Mouse (Mus musculus): ENCODE measurements around the gene Tenm2. TPM values are rescaled to one million over a fixed set of nuclear protein-coding genes. Genes with fewer than 3 reads are reported as not detected.

The Tenm2 gene
- total RNA-seq, 1 experiment from 2014 or later = 0.12 TPM

GRCm38 (mm10) chr11:36452436-36452835, 783.3 kb downstream of the Tenm2 start:
- no peak for ATAC-seq (ENCODE audit: extremely low read depth, insufficient number of reproducible peaks, low FRiP score, poor library complexity, severe bottlenecking)

GRCm38 (mm10) chr11:36446351-36446750, 789.4 kb downstream of the Tenm2 start:
- ATAC-seq (ENCODE audit: extremely low read depth, insufficient number of reproducible peaks, low FRiP score, poor library complexity, severe bottlenecking) = no peak

GRCm38 (mm10) chr11:36443821-36444220, 791.9 kb downstream of the Tenm2 start:
- no peak for ATAC-seq (ENCODE audit: extremely low read depth, insufficient number of reproducible peaks, low FRiP score, poor library complexity, severe bottlenecking)

GRCm38 (mm10) chr11:36441801-36442200, 794.0 kb downstream of the Tenm2 start:
- no peak for ATAC-seq (ENCODE audit: extremely low read depth, insufficient number of reproducible peaks, low FRiP score, poor library complexity, severe bottlenecking)

- no peak for ATAC-seq (ENCODE audit: extremely low read depth, insufficient number of reproducible peaks, low FRiP score, poor library complexity, severe bottlenecking)
Observed at GRCm38 (mm10) chr11:36436251-36436650, 799.5 kb downstream of the Tenm2 start.

- no peak for ATAC-seq (ENCODE audit: extremely low read depth, insufficient number of reproducible peaks, low FRiP score, poor library complexity, severe bottlenecking)
Observed at GRCm38 (mm10) chr11:36428947-36429346, 806.8 kb downstream of the Tenm2 start.

GRCm38 (mm10) chr11:36424959-36425358, 810.8 kb downstream of the Tenm2 start:
- ATAC-seq (ENCODE audit: extremely low read depth, insufficient number of reproducible peaks, low FRiP score, poor library complexity, severe bottlenecking) = no peak

GRCm38 (mm10) chr11:36420047-36420446, 815.7 kb downstream of the Tenm2 start:
- no peak for ATAC-seq (ENCODE audit: extremely low read depth, insufficient number of reproducible peaks, low FRiP score, poor library complexity, severe bottlenecking)

GRCm38 (mm10) chr11:36415244-36415643, 820.5 kb downstream of the Tenm2 start:
- no peak for ATAC-seq (ENCODE audit: extremely low read depth, insufficient number of reproducible peaks, low FRiP score, poor library complexity, severe bottlenecking)

- ATAC-seq (ENCODE audit: extremely low read depth, insufficient number of reproducible peaks, low FRiP score, poor library complexity, severe bottlenecking) = no peak
Observed at GRCm38 (mm10) chr11:36410881-36411280, 824.9 kb downstream of the Tenm2 start.

- ATAC-seq (ENCODE audit: extremely low read depth, insufficient number of reproducible peaks, low FRiP score, poor library complexity, severe bottlenecking) = no peak
Observed at GRCm38 (mm10) chr11:36395803-36396710, 839.7 kb downstream of the Tenm2 start.

- ATAC-seq (ENCODE audit: extremely low read depth, insufficient number of reproducible peaks, low FRiP score, poor library complexity, severe bottlenecking) = no peak
Observed at GRCm38 (mm10) chr11:36384696-36385095, 851.1 kb downstream of the Tenm2 start.

- ATAC-seq (ENCODE audit: extremely low read depth, insufficient number of reproducible peaks, low FRiP score, poor library complexity, severe bottlenecking) = no peak
Observed at GRCm38 (mm10) chr11:36371814-36372213, 864.0 kb downstream of the Tenm2 start.

GRCm38 (mm10) chr11:36365067-36365466, 870.7 kb downstream of the Tenm2 start:
- ATAC-seq (ENCODE audit: extremely low read depth, insufficient number of reproducible peaks, low FRiP score, poor library complexity, severe bottlenecking) = no peak

- no peak for ATAC-seq (ENCODE audit: extremely low read depth, insufficient number of reproducible peaks, low FRiP score, poor library complexity, severe bottlenecking)
Observed at GRCm38 (mm10) chr11:36364441-36364840, 871.3 kb downstream of the Tenm2 start.

- ATAC-seq (ENCODE audit: extremely low read depth, insufficient number of reproducible peaks, low FRiP score, poor library complexity, severe bottlenecking) = no peak
Observed at GRCm38 (mm10) chr11:36362514-36362913, 873.2 kb downstream of the Tenm2 start.

- no peak for ATAC-seq (ENCODE audit: extremely low read depth, insufficient number of reproducible peaks, low FRiP score, poor library complexity, severe bottlenecking)
Observed at GRCm38 (mm10) chr11:36353252-36353651, 882.5 kb downstream of the Tenm2 start.

GRCm38 (mm10) chr11:36351752-36352151, 884.0 kb downstream of the Tenm2 start:
- ATAC-seq (ENCODE audit: extremely low read depth, insufficient number of reproducible peaks, low FRiP score, poor library complexity, severe bottlenecking) = no peak

GRCm38 (mm10) chr11:36351341-36351740, 884.4 kb downstream of the Tenm2 start:
- ATAC-seq (ENCODE audit: extremely low read depth, insufficient number of reproducible peaks, low FRiP score, poor library complexity, severe bottlenecking) = no peak

- no peak for ATAC-seq (ENCODE audit: extremely low read depth, insufficient number of reproducible peaks, low FRiP score, poor library complexity, severe bottlenecking)
Observed at GRCm38 (mm10) chr11:36350264-36350663, 885.5 kb downstream of the Tenm2 start.

- ATAC-seq (ENCODE audit: extremely low read depth, insufficient number of reproducible peaks, low FRiP score, poor library complexity, severe bottlenecking) = no peak
Observed at GRCm38 (mm10) chr11:36349856-36350255, 885.9 kb downstream of the Tenm2 start.
